Comparison of ENCODE assay signal across 8 mouse cellular contexts in genomic region chr19:45747028-45747867, GRCm38 (mm10). TPM values are rescaled to one million over a fixed set of nuclear protein-coding genes. Genes with fewer than 3 reads are reported as not detected.
A peak's percentile ranks its signal among the peaks of the same experiment; 100 is the strongest.
DNase-seq lines count a peak whose midpoint lies in the region; ATAC-seq and TF ChIP-seq lines count a peak whose summit lies in the region.

No protein-coding gene starts in this region.

- peaks cover 6% of the 10 kb centered on the region for H3K4me1 ChIP-seq in forebrain, embryonic 14.5 days (ENCODE audit: control insufficient read depth, insufficient read depth, low read length)
- peaks cover 39% of the 10 kb centered on the region for H3K4me1 ChIP-seq in forebrain, embryonic 13.5 days
- H3K4me1 ChIP-seq in hindbrain, postnatal 0 days (ENCODE audit: insufficient read depth, low read length): peaks cover 11% of the 10 kb centered on the region; the same call in 1 of the 2 replicates
- 0 out of 2 replicates have a peak, but pooled peaks cover 10% of the 10 kb centered on the region for H3K4me1 ChIP-seq in midbrain, postnatal 0 days (ENCODE audit: insufficient read depth, low read length)

- H3K27ac ChIP-seq in forebrain, embryonic 14.5 days (ENCODE audit: low read depth, low read length): no peak overlapping the region
- H3K27ac ChIP-seq in forebrain, embryonic 13.5 days: no peak overlapping the region
- H3K27ac ChIP-seq in hindbrain, postnatal 0 days: no peak overlapping the region
- no peak overlapping the region for H3K27ac ChIP-seq in midbrain, postnatal 0 days (ENCODE audit: low read depth, low read length)

- peak; percentile 86 for DNase-seq in forebrain, embryonic 14.5 days (ENCODE audit: low spot score)
- peak; percentile 85 for DNase-seq in c-Kit-positive CD71-positive TER-119-positive erythroid progenitor cells, embryonic 14.5 days (ENCODE audit: low spot score)
- peak; percentile 60 to 95 for DNase-seq in frontal cortex, adult 2 months (ENCODE audit: extremely low spot score in 1 of 2, low spot score in 1 of 2)
- DNase-seq in hindbrain, postnatal 0 days (ENCODE audit: low spot score): peak; percentile 92
- DNase-seq in left cerebral cortex, adult 8-10 months (ENCODE audit: low spot score in 2 of 2): peak; percentile 67 to 88
- peak; percentile 89 for DNase-seq in midbrain, postnatal 0 days (ENCODE audit: low spot score)
- peak; percentile 85 to 94 for DNase-seq in spleen, postnatal 4 days (ENCODE audit: low spot score in 2 of 2)

- no peaks in the 10 kb centered on the region for H3K9me3 ChIP-seq in forebrain, embryonic 14.5 days (replicated peaks; ENCODE audit: control insufficient read depth, low read length)
- H3K9me3 ChIP-seq in forebrain, embryonic 13.5 days (replicated peaks): no peaks in the 10 kb centered on the region
- no peaks in the 10 kb centered on the region for H3K9me3 ChIP-seq in hindbrain, postnatal 0 days (ENCODE audit: low read length)
- H3K9me3 ChIP-seq in midbrain, postnatal 0 days (ENCODE audit: low read length): no peaks in the 10 kb centered on the region

- peaks cover 13% of the 10 kb centered on the region for H3K36me3 ChIP-seq in forebrain, embryonic 14.5 days (ENCODE audit: control insufficient read depth, insufficient read depth, low read length)
- peaks cover 12% of the 10 kb centered on the region for H3K36me3 ChIP-seq in forebrain, embryonic 13.5 days (ENCODE audit: poor library complexity, severe bottlenecking)
- peaks cover 7% of the 10 kb centered on the region; the same call in 1 of the 2 replicates for H3K36me3 ChIP-seq in hindbrain, postnatal 0 days (ENCODE audit: insufficient read depth, low read length)
- H3K36me3 ChIP-seq in midbrain, postnatal 0 days (ENCODE audit: insufficient read depth, low read length): peaks cover 11% of the 10 kb centered on the region

- no peak overlapping the region for H3K4me2 ChIP-seq in forebrain, embryonic 14.5 days (ENCODE audit: low read length)
- no peak overlapping the region for H3K4me2 ChIP-seq in forebrain, embryonic 13.5 days
- no peak overlapping the region for H3K4me2 ChIP-seq in hindbrain, postnatal 0 days (ENCODE audit: low read depth, low read length)
- no peak overlapping the region for H3K4me2 ChIP-seq in midbrain, postnatal 0 days (ENCODE audit: low read depth, low read length, poor library complexity, severe bottlenecking)

- peaks cover 36% of the 10 kb centered on the region for H3K27me3 ChIP-seq in forebrain, embryonic 14.5 days (replicated peaks; ENCODE audit: control insufficient read depth, insufficient read depth, low read length)
- H3K27me3 ChIP-seq in forebrain, embryonic 13.5 days: peaks cover 49% of the 10 kb centered on the region
- H3K27me3 ChIP-seq in hindbrain, postnatal 0 days (ENCODE audit: insufficient read depth, low read length): peaks cover 21% of the 10 kb centered on the region
- H3K27me3 ChIP-seq in midbrain, postnatal 0 days (ENCODE audit: insufficient read depth, low read length): peaks cover 37% of the 10 kb centered on the region

- 37% methylated on average over 11 of the region's 11 CpGs for WGBS in forebrain, embryonic 14.5 days
- 38% methylated on average over 11 of the region's 11 CpGs for WGBS in forebrain, embryonic 13.5 days
- 40% methylated on average over 11 of the region's 11 CpGs for WGBS in hindbrain, postnatal 0 days
- WGBS in midbrain, postnatal 0 days: 35% methylated on average over 11 of the region's 11 CpGs

- no peak overlapping the region for H3K4me3 ChIP-seq in forebrain, embryonic 14.5 days (ENCODE audit: low read depth, low read length)
- no peak overlapping the region for H3K4me3 ChIP-seq in forebrain, embryonic 13.5 days
- H3K4me3 ChIP-seq in hindbrain, postnatal 0 days (ENCODE audit: low read length): no peak overlapping the region
- H3K4me3 ChIP-seq in midbrain, postnatal 0 days (ENCODE audit: low read depth, low read length): no peak overlapping the region

- ATAC-seq in forebrain, embryonic 14.5 days: no peak
- no peak for ATAC-seq in forebrain, embryonic 13.5 days
- ATAC-seq in hindbrain, postnatal 0 days: peak; percentile 15; the same call in 1 of the 2 replicates
- ATAC-seq in midbrain, postnatal 0 days (ENCODE audit: low FRiP score): no peak

- TF ChIP-seq CTCF in hindbrain, postnatal 0 days (IDR thresholded peaks at IDR 0.05; ENCODE audit: low read depth): peak; percentile 86
- peak; percentile 88 for TF ChIP-seq CTCF in midbrain, postnatal 0 days (IDR thresholded peaks at IDR 0.05)

- no peak overlapping the region for H3K9ac ChIP-seq in forebrain, embryonic 14.5 days (ENCODE audit: low read length)
- H3K9ac ChIP-seq in forebrain, embryonic 13.5 days: no peak overlapping the region
- no peak overlapping the region for H3K9ac ChIP-seq in hindbrain, postnatal 0 days (replicated peaks; ENCODE audit: low read length)
- no peak overlapping the region for H3K9ac ChIP-seq in midbrain, postnatal 0 days (replicated peaks; ENCODE audit: low read length, poor library complexity, severe bottlenecking)

RNA-seq across cellular contexts. Expression of gene Npm3, which starts 2.1 kb away (rescaled TPM):
- polyA plus RNA-seq in forebrain, embryonic 14.5 days (2014; fragmentation: Nextera tagmentation; extraction: Ambion mirVana): 11.7 and 12.7 TPM in 2 replicates
- polyA plus RNA-seq in forebrain, embryonic 13.5 days (2015; fragmentation: Nextera tagmentation; extraction: Ambion mirVana): 9.4 and 10.9 TPM in 2 replicates
- polyA plus RNA-seq in frontal cortex, adult 2 months (2012; rRNA removed): 16.3 and 17.5 TPM in 2 replicates
- total RNA-seq in hindbrain, postnatal 0 days (2014; rRNA removed): 23.6 and 35.7 TPM in 2 replicates
- 5.6 and 8.1 TPM in 2 replicates for polyA plus RNA-seq in hindbrain, postnatal 0 days (2015; fragmentation: Nextera tagmentation; extraction: Ambion mirVana)
- total RNA-seq in left cerebral cortex, adult 8-10 months (2022): 1 to 10 TPM; 4.7 to 6.8 (median 5.7) TPM
- 26.1 and 40.2 TPM in 2 replicates for total RNA-seq in midbrain, postnatal 0 days (2014; rRNA removed)
- 5.6 and 6.5 TPM in 2 replicates for polyA plus RNA-seq in midbrain, postnatal 0 days (2015; fragmentation: Nextera tagmentation; extraction: Ambion mirVana)

RNA-seq across cellular contexts. Expression of gene Fgf8, which starts 4.5 kb away (rescaled TPM):
- polyA plus RNA-seq in forebrain, embryonic 14.5 days (2014; fragmentation: Nextera tagmentation; extraction: Ambion mirVana): 0.88 and 2.4 TPM in 2 replicates
- 1.5 and 2.5 TPM in 2 replicates for polyA plus RNA-seq in forebrain, embryonic 13.5 days (2015; fragmentation: Nextera tagmentation; extraction: Ambion mirVana)
- polyA plus RNA-seq in frontal cortex, adult 2 months (2012; rRNA removed): not detected in 2 replicates
- total RNA-seq in hindbrain, postnatal 0 days (2014; rRNA removed): 1.8 and 2.6 TPM in 2 replicates
- polyA plus RNA-seq in hindbrain, postnatal 0 days (2015; fragmentation: Nextera tagmentation; extraction: Ambion mirVana): 1.1 and 1.3 TPM in 2 replicates
- total RNA-seq in left cerebral cortex, adult 8-10 months (2022): not detected
- 1.3 TPM in 1 of 2 replicates, not detected in the other for total RNA-seq in midbrain, postnatal 0 days (2014; rRNA removed)
- not detected in 2 replicates for polyA plus RNA-seq in midbrain, postnatal 0 days (2015; fragmentation: Nextera tagmentation; extraction: Ambion mirVana)

RNA-seq across cellular contexts. Expression of gene Mgea5, which starts 36.4 kb away (rescaled TPM):
- polyA plus RNA-seq in forebrain, embryonic 14.5 days (2014; fragmentation: Nextera tagmentation; extraction: Ambion mirVana): 70.2 and 77.0 TPM in 2 replicates
- 85.0 and 88.2 TPM in 2 replicates for polyA plus RNA-seq in forebrain, embryonic 13.5 days (2015; fragmentation: Nextera tagmentation; extraction: Ambion mirVana)
- 140 and 147 TPM in 2 replicates for polyA plus RNA-seq in frontal cortex, adult 2 months (2012; rRNA removed)
- 135 and 154 TPM in 2 replicates for total RNA-seq in hindbrain, postnatal 0 days (2014; rRNA removed)
- 74.2 and 78.0 TPM in 2 replicates for polyA plus RNA-seq in hindbrain, postnatal 0 days (2015; fragmentation: Nextera tagmentation; extraction: Ambion mirVana)
- 100 to 1,000 TPM; 142 to 157 (median 154) TPM for total RNA-seq in left cerebral cortex, adult 8-10 months (2022)
- 145 and 210 TPM in 2 replicates for total RNA-seq in midbrain, postnatal 0 days (2014; rRNA removed)
- 55.9 and 78.2 TPM in 2 replicates for polyA plus RNA-seq in midbrain, postnatal 0 days (2015; fragmentation: Nextera tagmentation; extraction: Ambion mirVana)
